Mouse (Mus musculus) brain, embryonic 14.5 days (tissue): Measurements from ENCODE around the gene Atxn1. TPM values are rescaled to one million over a fixed set of nuclear protein-coding genes. Genes with fewer than 3 reads are reported as not detected.

ENCODE experiments used
- DNase-seq: peaks from one replicate; pipeline ENCODE4 v3.0.0-alpha.2; 2011; ENCODE audit warnings: low read depth
- CTCF ChIP-seq: fragments of 200-500 bp; IDR thresholded peaks from 2 replicates; pipeline ENCODE4 v1.5.1; 2012; ENCODE audit warnings: inconsistent platforms, mild to moderate bottlenecking, moderate library complexity, borderline replicate concordance; ENCODE audit not compliant: insufficient read depth, insufficient read length; ENCODE audit errors: extremely low read depth
- POLR2A ChIP-seq: fragments of 200-500 bp; IDR thresholded peaks from 2 replicates; pipeline ENCODE4 v1.6.1; 2012; ENCODE audit warnings: mild to moderate bottlenecking, inconsistent platforms, borderline replicate concordance; ENCODE audit not compliant: poor library complexity, insufficient read depth, insufficient read length, severe bottlenecking; ENCODE audit errors: extremely low read depth
- polyA plus RNA-seq: library from polyadenylated mRNA; depleted of rRNA; stranded (reverse); fragments of >200 nt; gene quantifications from 2 replicates; pipeline ENCODE4 v1.2.3, GENCODE M21; 2012

Gene Atxn1
- polyA plus RNA-seq, 1 experiment: 11.0 TPM

GRCm38 (mm10) chr13:45940714-45941113, 24.1 kb downstream of the Atxn1 start:
- TF ChIP-seq POLR2A (no peak), CTCF (no peak)
- peak; percentile 22 for DNase-seq

GRCm38 (mm10) chr13:45939561-45939960, 25.2 kb downstream of the Atxn1 start:
- TF ChIP-seq CTCF (no peak), POLR2A (no peak)
- DNase-seq: no peak

DNA sequence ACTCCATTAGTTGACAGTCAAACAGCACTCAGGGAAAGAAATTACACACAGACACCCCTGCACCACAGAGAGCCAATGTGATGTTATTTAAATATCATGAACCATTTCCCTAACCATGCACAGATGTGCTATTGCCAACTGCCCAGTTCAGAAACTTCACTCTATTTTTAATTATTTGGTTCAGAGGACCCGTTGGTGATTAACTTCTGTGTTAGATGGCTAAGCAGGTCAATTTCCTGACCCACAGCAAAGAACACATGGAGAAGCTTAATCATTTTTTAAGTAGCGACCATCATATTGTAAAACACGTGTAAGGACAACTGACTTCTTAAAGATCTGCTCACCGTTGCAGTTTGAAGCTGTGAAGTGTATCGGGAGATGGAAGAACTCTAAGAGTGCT, 26.7 kb downstream of the Atxn1 start:
- no peak for TF ChIP-seq CTCF
- no peak for TF ChIP-seq POLR2A
- no peak for DNase-seq

DNA sequence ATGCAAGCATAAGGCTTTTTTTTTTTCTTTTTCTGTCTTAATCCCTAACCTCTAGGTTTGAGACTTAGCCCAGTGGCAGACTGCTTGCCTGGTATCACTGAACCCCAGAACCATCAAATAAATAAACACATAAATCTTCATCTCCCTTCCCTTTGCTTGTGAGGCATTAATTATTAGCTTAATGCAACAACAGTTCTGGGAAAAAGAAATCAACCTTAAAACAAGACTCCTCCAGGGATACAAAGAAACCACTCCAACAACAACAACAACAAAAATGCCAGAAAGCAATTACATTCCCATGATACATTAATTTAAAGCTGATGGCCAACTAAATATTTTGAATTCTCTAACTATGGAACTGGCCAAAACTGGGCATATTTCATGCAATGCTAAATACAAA, 28.0 kb downstream of the Atxn1 start:
- DNase-seq: no peak
- no peak for TF ChIP-seq CTCF
- no peak for TF ChIP-seq POLR2A

- DNase-seq: no peak
- TF ChIP-seq POLR2A: no peak
- no peak for TF ChIP-seq CTCF
Observed at GRCm38 (mm10) chr13:45935798-45936197, 29.0 kb downstream of the Atxn1 start.

DNA sequence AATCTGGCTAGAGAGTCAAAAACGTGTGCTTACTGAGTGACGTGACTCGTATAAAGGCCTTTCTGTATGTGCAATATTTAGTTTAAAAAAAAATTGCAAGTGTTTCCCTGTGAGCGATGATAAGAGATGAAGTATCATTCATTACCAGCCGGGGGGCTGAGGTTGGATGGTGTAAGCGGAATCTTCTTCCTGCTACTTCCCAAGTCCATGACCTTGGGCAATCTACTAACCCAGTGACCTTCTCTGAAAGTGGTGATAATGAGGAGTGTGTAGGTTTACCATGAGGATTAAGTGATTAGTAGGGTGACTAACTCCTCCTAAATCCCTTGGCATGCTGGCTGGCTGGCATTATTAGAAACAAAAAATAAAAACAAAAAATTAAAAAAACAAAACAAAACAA, 30.0 kb downstream of the Atxn1 start:
- TF ChIP-seq POLR2A: no peak
- TF ChIP-seq CTCF: no peak
- DNase-seq: no peak

- TF ChIP-seq POLR2A: no peak
- no peak for TF ChIP-seq CTCF
- DNase-seq: peak; percentile 37
Observed at GRCm38 (mm10) chr13:45934085-45934484, 30.7 kb downstream of the Atxn1 start.

DNA sequence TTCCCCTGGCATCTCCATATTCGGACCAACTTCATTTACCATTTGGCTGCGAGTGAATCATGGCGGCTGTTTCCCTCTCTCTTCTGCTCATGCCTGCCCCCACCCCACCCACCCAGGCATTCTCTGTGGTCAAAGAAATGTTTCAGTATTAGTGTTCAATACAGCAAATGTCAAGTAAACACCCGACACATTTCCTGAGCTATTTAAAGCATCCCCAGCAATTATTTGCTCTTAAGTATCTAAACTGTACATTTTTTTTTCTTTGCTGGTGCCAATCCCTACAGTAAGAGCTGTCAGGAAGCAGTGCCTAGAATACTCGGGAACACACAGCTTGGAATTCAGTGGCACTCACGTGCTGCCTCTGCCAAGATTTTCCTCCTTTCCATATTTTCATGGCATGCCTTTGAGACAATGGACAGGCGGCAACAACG, 32.3 kb downstream of the Atxn1 start:
- peak; percentile 67 for DNase-seq
- TF ChIP-seq POLR2A: no peak
- no peak for TF ChIP-seq CTCF

GRCm38 (mm10) chr13:45931891-45932290, 32.9 kb downstream of the Atxn1 start:
- DNase-seq: no peak
- peak; percentile 32; the same call in 1 of the 2 replicates for TF ChIP-seq CTCF
- no peak for TF ChIP-seq POLR2A

- no peak for DNase-seq
- no peak for TF ChIP-seq POLR2A
- TF ChIP-seq CTCF: no peak
Observed at GRCm38 (mm10) chr13:45931215-45931614, 33.6 kb downstream of the Atxn1 start.

- no peak for DNase-seq
- no peak for TF ChIP-seq POLR2A
Observed at GRCm38 (mm10) chr13:45929744-45930143, 35.1 kb downstream of the Atxn1 start.

DNA sequence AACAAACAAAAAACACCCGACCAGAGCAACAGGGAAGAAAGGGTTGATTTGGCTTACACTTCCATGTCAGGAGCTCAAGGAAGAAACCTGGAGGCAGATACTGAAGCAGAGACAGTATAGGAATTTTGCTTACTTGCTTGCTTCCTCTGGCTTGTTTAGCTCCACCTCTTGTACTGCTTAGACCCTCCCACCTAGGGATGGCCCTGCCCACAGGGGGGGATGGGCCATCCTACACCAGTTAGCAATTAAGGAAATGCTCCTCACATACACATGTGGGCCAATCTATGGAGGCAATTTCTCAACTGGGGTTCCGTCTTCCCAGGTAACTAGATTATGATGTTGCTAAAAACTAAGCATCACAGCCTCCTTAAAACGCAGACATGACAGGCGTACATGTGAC, 39.5 kb downstream of the Atxn1 start:
- no peak for DNase-seq
- TF ChIP-seq CTCF (no peak), POLR2A (no peak)

- no peak for DNase-seq
- TF ChIP-seq CTCF: no peak
- no peak for TF ChIP-seq POLR2A
Observed at GRCm38 (mm10) chr13:45924555-45924954, 40.3 kb downstream of the Atxn1 start.
